Mouse (Mus musculus) C2C12 (cell line): ENCODE data around the gene Spaca9.

ENCODE experiments used
- CTCF ChIP-seq: IDR thresholded peaks from one replicate; pipeline ENCODE4 v1.5.1; 2011; ENCODE audit not compliant: control insufficient read depth, insufficient read depth, insufficient read length
- MAX ChIP-seq: IDR thresholded peaks from one replicate; pipeline ENCODE4 v1.6.1; 2011; ENCODE audit warnings: mild to moderate bottlenecking, control low read depth
- MYOG ChIP-seq: IDR thresholded peaks from one replicate; pipeline ENCODE4 v1.6.1; 2011; ENCODE audit not compliant: control insufficient read depth, insufficient read length; ENCODE audit errors: extremely low read depth
- USF1 ChIP-seq: IDR thresholded peaks from one replicate; pipeline ENCODE4 v1.6.1; 2011; ENCODE audit warnings: low read depth, mild to moderate bottlenecking, control low read depth, moderate library complexity

DNA sequence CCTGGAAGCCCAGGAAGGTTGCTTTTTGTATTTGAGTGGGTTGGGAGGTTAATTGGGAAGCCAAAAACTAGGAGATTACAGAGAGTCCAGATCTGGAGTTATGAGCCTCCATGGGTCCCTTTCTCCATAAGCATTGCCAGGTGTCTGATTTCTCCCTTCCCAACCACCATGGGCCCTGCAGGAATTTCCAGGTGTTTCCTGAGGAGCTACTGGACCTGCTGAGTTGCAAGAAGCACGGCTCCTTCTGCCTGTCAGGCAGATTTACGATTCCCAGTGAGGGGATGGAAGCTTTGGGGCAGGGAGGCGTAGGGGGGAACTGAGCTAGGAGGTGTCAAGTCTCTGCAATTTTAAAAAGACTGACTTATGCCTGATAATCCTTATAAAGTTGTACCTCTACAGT is 33.7 kb downstream of the Spaca9 start:
- TF ChIP-seq CTCF (no peak), MYOG (no peak), MAX (no peak), USF1 (no peak)
